Comparison of ENCODE assay signal across 13 mouse cellular contexts in the genomic region with DNA sequence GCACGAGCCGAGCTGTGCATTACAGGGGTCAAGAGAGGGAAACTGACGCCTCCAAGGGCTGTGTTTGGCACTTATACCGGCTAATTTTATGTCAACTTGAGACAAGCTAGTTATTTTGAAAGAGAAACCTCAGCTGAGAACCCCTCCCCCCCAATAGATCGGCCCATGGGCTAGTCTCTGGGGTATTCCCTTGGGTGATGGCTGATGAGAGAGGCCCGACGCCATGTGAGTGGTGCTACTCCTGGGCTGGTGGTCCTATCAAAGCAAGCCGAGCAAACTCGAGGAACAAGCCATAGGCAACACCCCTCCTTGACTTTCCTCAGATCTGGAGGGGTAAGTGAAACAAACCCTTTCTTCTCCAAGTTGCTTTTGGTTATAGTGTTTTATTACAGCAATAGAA.
"Had no signal": no experiment of that assay in that cellular context is flagged by ENCODE, and none has a peak within 500 bp of the region (broad histone marks: within the 10 kb centered on the region; RNA-seq: fewer than 3 reads in every experiment).

No protein-coding gene starts in this region.

- H3K4me2 ChIP-seq: liver, embryonic 11.5 days; liver, embryonic 15.5 days; lung, embryonic 14.5 days; neural tube, embryonic 15.5 days had no signal

- H3K4me3 ChIP-seq: left cerebral cortex, adult 2 months; liver, embryonic 15.5 days; myocyte; neural tube, embryonic 15.5 days had no signal

- H3K4me1 ChIP-seq: neural tube, embryonic 15.5 days had no signal

- H3K36me3 ChIP-seq: liver, embryonic 15.5 days; neural tube, embryonic 15.5 days had no signal

- H3K9me3 ChIP-seq: liver, embryonic 15.5 days; neural tube, embryonic 15.5 days had no signal

- H3K27me3 ChIP-seq: liver, embryonic 15.5 days; neural tube, embryonic 15.5 days had no signal

- H3K9ac ChIP-seq: liver, embryonic 15.5 days; lung, embryonic 14.5 days; neural tube, embryonic 15.5 days had no signal

- DNase-seq: kidney, adult 18-20 months; kidney, postnatal 14 days; lung, postnatal 36 days; midbrain, embryonic 14.5 days; right cerebral cortex, adult 18-20 months; right cerebral cortex, postnatal 25 days; thymus, postnatal 4 days had no signal

- H3K27ac ChIP-seq: left cerebral cortex, adult 2 months; liver, embryonic 15.5 days; neural tube, embryonic 15.5 days had no signal
